Mouse (Mus musculus) cortical plate, adult 2 months (tissue): ENCODE results near the gene Map1b. TPM values are rescaled to one million over a fixed set of nuclear protein-coding genes. Genes with fewer than 3 reads are reported as not detected.

ENCODE experiments used
- H3K27ac ChIP-seq: fragments of 200-500 bp; 2 replicates; pipeline ENCODE4 v1.5.1; 2012; ENCODE audit warnings: low read length, control low read depth, inconsistent platforms; ENCODE audit not compliant: insufficient read depth
- H3K4me1 ChIP-seq: fragments of 200-500 bp; 2 replicates; pipeline ENCODE4 v1.6.1; 2011; ENCODE audit warnings: low read length; ENCODE audit not compliant: control insufficient read depth, insufficient read depth
- H3K4me3 ChIP-seq: fragments of 200-500 bp; 2 replicates; pipeline ENCODE4 v1.5.1; 2011; ENCODE audit warnings: mild to moderate bottlenecking, low read length, control low read depth; ENCODE audit not compliant: insufficient read depth
- CTCF ChIP-seq: fragments of 200-500 bp; IDR thresholded peaks from 2 replicates; pipeline ENCODE4 v1.5.1; 2011; ENCODE audit warnings: mild to moderate bottlenecking, control low read depth, low read length; ENCODE audit not compliant: insufficient read depth; ENCODE audit errors: extremely low read depth
- POLR2A ChIP-seq: fragments of 200-500 bp; IDR thresholded peaks from 2 replicates; pipeline ENCODE4 v1.6.1; 2011; ENCODE audit warnings: mild to moderate bottlenecking, low read length, control low read depth; ENCODE audit not compliant: insufficient read depth; ENCODE audit errors: extremely low read depth
- polyA plus RNA-seq: library from polyadenylated mRNA; depleted of rRNA; stranded (reverse); fragments of >200 nt; gene quantifications from 2 replicates; pipeline ENCODE4 v1.2.3, GENCODE M21; 2012

Map1b gene
- polyA plus RNA-seq, 1 experiment, result 134 TPM

DNA sequence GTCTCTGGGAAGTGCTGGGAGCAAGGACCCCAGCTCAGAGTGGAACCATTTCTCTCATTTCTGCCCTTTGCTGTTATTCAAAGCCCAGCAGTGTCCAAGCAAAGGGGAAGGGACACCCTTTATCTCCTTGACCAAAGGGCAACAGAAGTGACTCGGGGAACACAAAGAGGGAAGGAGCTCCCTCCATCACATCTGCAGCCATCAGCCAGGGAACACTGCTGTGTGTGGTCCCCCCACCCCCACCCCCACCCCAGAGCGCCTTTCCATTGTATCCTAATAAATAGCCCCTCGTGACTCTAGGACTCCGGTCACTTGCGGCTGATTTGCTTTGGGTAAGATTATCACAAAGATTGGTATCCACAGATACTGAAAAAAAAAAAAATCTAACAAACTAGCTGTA, 41.3 kb downstream of the Map1b start:
- H3K4me3 ChIP-seq, result no peak overlapping the region
- H3K4me1 ChIP-seq, result peaks cover 17% of the 10 kb centered on the region
- H3K27ac ChIP-seq, result no peak overlapping the region
- TF ChIP-seq POLR2A, result no peak
- no peak for TF ChIP-seq CTCF

DNA sequence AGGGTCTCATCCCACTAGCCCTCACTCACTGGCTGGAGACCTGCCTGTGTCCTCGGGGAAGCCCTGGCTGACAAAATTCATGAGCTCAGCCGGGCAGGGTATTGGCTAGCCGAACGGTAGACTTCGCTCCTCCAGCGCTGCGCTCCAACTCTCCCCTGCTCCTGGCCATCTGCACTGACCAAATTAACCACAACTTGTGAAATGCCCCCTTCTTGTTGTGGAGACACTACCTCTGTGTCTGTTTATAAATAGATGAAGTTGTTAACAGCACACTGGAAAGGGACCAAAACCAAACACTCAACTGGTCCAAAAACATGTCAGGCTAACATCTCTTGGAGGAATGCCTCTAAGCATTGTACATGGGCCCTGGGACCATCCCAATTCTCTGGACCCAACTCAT, 42.2 kb downstream of the Map1b start:
- Histone ChIP-seq H3K4me3 (no peak overlapping the region), H3K4me1 (peaks cover 15% of the 10 kb centered on the region), H3K27ac (no peak overlapping the region)
- no peak for TF ChIP-seq POLR2A
- no peak for TF ChIP-seq CTCF

DNA sequence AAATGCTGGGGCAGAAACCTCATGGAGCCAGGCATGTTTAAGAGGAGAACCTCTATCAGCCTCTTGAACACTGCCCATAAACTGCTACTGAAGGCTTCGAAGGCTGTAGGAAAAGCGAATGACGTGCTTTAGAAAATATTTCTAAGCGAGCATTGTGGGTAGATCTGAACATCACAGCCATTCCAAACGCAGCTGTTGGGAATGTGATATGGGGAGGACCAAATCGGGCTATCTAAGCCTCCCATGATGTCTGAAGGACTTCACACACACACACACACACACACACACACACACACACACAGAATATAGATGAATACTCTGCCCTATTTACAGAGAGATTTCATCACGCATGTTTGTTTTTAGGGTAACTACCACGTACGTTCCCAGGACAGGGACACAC, 44.3 kb downstream of the Map1b start:
- H3K4me3 ChIP-seq, result no peak overlapping the region
- TF ChIP-seq POLR2A (no peak), CTCF (no peak)
- no peak overlapping the region for H3K27ac ChIP-seq
- peaks cover 17% of the 10 kb centered on the region for H3K4me1 ChIP-seq

DNA sequence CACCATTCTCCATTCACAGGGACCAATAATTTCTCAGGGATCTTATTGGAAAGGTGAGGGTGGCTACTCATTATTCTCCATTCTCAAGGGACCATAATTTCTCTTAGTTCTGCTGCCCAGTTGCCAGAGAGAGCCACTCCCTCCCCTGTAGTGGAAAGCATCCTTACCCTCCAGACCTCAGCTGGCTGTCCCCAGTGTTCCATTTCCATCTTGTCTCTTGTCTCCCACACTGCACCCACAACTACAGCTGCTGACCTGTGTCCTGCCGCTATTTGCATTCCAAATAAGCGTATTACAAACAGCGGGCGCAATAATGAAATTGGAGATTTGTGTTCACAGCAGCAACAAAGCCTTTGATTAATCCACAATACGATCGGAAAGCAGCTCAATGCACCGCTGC, 46.3 kb downstream of the Map1b start:
- H3K27ac ChIP-seq, result no peak overlapping the region
- TF ChIP-seq POLR2A, result no peak
- H3K4me1 ChIP-seq, result peaks cover 13% of the 10 kb centered on the region
- no peak overlapping the region for H3K4me3 ChIP-seq

DNA sequence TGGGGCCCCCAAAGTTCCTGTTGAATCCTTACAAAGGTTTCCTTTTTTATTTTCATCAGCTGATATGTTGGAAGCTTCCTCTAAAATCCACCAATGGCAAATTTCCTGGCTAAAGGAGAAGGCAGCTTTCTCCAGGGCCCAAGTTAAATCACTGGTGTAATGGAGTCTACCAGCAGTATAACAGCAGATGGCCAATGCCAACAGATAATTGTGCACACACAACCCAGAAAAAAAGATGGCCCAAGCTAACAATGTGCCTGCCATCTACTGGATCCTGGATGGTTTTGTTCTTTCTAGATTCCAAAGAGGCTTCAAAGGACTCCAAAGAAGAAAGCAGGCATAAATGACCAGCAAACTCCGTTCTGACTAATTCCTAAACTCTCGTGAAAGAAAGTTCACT, 48.1 kb downstream of the Map1b start:
- Histone ChIP-seq H3K27ac (no peak overlapping the region), H3K4me3 (no peak overlapping the region), H3K4me1 (peaks cover 10% of the 10 kb centered on the region)
- TF ChIP-seq CTCF (no peak), POLR2A (no peak)

DNA sequence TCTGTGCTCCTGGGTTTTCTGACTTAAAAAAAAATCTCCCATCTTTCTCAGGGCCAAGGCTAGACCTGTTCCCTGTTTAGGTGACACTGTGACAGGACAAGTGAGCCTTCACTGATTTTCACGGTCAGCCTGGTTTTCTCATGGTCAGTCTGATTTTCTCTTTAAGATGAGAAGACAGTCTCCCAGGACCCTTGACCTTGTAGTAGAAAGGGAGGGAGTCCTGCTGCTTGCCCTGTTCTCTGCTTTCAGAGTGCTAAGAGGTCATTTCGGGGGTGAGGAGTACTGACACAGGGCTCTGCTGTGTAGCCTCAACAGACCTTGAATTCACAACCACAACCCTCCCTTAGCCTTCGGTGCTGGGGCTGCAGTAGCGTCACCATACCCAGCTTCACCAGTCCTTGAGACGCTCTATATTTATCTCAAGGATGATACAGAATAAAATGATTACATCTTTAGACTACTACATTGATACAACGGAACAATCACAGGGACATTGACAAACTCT, 49.5 kb downstream of the Map1b start:
- no peak for TF ChIP-seq POLR2A
- no peak for TF ChIP-seq CTCF
- peaks cover 10% of the 10 kb centered on the region for H3K4me1 ChIP-seq
- no peak overlapping the region for H3K4me3 ChIP-seq
- no peak overlapping the region for H3K27ac ChIP-seq

DNA sequence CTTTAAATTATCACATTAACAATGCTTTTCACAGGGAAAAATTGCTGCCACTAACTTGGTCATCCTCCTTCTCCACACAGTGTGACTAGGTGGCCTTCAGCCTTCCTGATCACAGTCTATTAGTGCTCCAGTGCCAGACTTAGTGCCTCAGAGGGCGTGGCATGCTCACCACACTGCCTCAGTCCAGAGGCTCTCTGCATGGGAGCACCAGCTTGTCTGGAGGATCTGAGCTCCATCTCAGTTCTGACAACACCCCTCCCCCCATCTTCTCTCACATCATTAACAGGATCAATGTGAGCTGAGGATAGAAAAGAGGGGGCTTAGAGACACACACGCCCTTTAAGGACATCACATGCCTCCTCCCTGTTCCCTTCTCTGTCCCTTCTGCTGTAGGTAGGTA, 50.3 kb downstream of the Map1b start:
- no peak overlapping the region for H3K4me3 ChIP-seq
- H3K27ac ChIP-seq, result no peak overlapping the region
- H3K4me1 ChIP-seq, result peaks cover 11% of the 10 kb centered on the region
- TF ChIP-seq CTCF (no peak), POLR2A (no peak)

DNA sequence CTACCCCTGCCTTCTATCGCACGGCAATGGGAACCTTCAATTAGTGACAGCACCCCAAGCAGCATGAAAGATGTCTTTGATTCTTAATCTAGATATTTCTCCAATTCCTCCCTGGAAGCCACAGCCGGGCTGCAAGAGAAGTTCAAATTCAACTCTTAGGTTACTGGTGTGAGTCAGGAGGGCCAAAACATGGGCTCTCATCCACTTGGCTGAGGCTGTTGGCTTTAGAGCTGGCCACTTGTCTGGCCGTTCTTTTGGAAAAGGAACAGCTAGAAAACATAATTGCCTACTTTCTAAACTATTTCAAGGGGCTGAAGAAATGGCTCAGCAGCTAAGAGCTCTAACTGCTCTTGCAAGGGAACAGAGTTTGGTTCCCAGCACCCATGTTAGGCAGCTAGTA, 51.8 kb downstream of the Map1b start:
- TF ChIP-seq POLR2A (no peak), CTCF (no peak)
- Histone ChIP-seq H3K27ac (no peak overlapping the region), H3K4me3 (no peak overlapping the region), H3K4me1 (peaks cover 10% of the 10 kb centered on the region)

DNA sequence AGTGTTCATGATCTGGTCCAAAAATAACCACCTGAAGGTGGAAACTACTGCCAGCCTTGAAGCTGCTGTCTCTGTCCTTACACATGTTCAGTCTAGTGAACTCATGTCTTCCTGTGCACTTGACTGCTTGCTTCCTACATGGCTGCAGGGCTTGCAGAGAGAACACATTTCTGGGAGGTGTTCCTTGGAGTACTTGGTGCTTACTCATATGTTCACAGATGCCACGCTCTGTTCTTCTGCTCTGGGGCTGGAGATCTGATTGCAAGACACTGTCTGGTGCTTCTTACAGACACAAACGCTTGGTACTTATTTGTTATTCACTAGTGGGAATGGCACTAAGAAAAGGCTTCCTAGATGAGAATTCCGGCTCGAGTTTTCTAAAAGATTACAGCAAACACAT, 54.5 kb downstream of the Map1b start:
- Histone ChIP-seq H3K27ac (no peak overlapping the region), H3K4me3 (no peak overlapping the region), H3K4me1 (peaks cover 10% of the 10 kb centered on the region)
- TF ChIP-seq POLR2A, result no peak
- TF ChIP-seq CTCF, result no peak

DNA sequence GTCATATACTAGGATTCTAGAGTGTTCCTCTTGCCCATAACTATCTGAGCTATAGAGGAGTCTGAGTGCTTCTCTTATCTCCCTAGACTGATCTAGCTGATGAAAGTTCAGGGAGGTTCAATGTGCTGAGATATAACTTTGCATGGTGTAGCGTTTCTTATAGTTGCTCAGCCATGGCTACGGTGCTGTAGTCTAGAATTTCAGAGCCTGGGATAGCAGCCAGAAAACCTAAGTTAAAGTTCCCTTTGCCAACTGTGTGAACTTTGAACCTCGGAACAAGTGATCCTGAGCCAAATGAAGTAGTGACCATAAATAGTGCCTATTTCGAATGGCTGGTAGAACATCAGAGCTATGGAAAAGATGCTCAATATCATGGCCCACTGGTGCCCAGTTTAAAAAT, 56.7 kb downstream of the Map1b start:
- TF ChIP-seq POLR2A (no peak), CTCF (no peak)
- Histone ChIP-seq H3K27ac (no peak overlapping the region), H3K4me1 (peaks cover 7% of the 10 kb centered on the region)

More for the DNA sequence above, 56.7 kb downstream of the Map1b start:
- no peak overlapping the region for H3K4me3 ChIP-seq
